Mouse (Mus musculus): ENCODE data around the gene Cops8.

The Cops8 gene

DNA sequence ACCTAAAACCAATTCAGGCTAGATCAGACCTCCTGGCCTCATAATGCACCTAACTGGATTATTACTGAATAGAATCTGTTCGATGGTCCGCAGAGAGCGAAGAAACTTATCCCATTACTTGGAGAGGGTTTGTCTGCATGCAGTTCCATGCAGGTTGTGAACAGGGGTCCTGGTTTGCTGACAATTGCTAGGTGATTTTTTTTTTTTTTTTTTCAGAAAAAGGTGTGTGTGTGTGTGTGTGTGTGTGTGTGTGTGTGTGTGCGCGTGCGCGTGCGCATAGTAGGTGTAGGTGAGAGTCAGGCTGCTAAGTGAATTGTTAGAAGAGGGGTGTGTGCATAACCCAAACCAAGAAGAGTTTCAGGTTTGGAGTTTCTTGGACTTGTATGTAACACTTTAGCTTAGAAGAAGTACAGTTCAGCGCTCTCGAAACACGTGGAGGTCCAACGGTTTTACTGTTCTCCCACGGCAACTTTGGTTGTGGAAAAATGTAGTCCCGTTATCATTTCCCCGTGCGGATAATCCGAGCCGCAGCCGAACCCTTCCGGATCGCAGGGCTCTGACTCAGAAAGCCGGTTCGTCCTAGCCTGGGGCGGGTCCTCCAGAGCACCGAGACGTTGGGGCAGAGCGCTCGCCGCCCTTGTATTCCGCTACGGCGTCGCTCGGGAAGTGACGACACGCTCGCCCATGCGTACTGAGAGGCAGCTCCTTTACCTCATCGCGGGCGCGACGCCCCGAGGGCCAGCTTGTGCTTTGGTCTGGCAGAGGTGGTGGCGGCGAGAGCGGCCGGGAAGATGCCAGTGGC lies at the start of gene Cops8:
TSS of gene Cops8 (plus strand) at position 223 of the 802 bp plus-strand sequence.
- DNase-seq (ENCODE audit: low spot score in 2 of 2): peak; percentile 94 to 98

DNA sequence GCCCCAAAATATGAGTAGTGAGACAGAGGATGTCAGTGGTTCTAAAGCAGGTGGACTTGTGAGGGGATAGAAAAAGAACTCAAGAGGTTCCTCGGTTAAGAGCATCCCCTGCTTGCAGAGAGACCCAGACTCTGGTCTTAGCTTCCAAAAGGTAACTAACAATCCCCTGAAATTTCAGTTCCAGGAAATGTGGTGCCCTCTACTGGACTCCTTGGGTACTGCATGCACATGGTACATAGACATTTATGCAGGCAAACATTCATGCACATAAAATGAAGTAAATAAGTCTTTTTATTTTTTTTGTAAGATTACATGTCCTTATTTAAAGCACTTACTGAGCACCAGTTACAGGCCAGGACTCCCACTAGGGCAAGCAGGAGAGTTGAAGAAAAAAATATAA lies 45.6 kb upstream of the Cops8 start:
- no peak for DNase-seq (ENCODE audit: low spot score in 2 of 2)

DNA sequence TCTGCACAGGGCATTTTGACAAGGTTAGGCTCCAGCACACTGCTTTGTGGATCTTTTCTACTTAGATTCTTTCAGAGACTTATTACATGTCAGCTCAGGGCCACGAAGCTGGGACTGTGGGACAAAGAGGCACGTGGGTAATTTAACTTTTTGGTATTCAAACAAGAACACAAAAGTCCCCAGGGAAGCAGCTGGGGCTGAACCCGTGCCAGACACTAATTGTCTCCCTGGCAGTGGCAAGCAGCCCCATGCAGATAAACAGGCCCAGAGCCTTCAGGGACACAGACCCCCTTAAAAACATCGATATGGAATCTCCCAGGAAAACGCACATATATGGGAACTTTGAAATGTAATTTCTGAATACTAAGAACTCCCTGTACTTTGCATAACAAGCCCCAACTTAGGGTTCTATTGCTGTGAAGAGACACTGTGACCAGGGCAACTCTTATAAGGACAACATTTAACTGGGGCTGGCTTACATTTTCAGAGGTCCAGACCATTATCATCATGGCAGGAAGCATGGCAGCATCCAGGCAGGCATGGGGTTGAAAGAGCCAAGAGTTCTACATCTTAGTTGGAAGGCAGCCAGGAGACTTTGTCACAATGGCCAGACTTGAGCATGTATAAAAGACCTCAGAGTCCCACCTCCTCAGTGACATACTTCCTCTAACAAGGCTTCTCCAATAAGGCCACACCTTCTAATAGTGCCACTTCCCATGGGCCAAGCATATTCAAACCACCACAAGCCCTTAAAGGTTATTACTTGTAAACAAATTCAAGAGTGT lies 41.6 kb upstream of the Cops8 start:
- no peak for DNase-seq (ENCODE audit: low spot score in 2 of 2)

DNA sequence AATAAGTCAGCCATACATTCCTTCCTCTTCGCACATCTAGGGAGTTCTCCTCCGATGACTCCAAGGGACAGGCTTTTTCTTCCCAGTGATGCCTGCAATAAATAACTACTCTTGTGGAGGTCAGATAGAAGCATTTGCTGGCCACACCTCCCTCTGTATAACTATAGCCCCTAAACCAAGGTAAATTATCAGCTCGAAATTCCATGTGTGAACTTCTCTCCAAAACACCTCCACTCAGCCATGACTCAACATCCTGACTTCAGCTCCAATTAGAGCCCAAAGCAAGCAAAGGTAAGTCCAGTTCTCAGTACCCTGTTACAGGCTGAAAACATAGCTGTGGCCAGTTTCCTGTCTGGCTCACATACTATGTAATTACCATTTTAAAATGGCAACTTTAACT lies 38.8 kb upstream of the Cops8 start:
- DNase-seq (ENCODE audit: low spot score in 2 of 2): no peak

DNA sequence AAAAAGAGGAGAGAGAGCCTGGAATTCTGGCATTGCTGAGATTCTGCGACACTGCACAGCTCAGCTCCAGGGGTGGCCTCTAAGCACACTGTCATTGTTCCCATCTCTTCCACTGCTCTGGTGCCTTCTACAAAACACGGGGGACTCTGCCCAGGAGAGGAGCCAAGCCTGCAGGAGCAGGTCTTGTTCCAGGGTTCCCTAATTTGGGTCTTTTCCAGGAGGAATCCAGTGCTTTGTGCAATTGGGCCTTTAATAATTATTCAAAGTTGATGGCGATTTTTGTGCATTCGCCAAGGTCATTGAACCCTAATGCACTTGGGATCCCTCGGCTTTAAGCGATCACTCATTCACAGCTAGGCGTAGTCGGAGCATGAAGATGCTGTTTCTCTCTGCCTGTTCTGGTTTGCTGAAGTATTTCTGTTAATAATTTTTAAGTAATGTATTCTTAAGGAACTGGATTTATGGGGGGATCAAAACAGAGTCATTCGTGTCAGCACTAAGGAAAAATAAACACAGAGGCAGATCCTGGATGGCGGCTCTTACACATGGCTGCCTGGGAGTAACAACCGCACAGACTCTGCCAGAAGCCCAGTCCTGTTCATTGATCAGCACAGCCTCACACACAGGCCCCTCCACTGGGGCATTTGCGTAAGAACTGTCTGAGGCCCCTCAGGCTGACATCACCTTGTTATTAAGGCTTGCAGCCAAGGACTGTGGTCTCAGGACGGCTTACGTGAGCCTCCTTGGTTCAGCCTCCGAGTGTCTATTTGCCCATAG lies 35.9 kb upstream of the Cops8 start:
- no peak for DNase-seq (ENCODE audit: low spot score in 2 of 2)

DNA sequence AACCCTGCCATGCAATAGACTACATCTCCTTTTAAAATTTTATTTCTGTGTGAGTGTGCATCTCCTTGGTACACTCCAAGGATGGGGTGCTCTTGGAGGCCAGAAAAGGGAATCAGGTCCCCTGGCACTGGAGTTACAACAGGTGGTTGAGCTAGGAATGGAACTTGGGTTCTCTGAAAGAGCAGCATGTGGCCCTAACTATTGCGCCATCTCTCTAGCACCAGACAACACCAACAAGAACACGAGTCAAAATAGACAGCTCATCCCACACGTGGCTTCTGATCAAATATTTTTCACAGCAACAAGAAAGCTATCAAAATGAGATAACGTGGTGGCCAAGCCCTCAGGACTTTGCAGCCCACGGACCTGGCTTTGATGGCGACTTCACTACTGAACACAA lies 28.9 kb upstream of the Cops8 start:
- DNase-seq (ENCODE audit: low spot score in 2 of 2): no peak

DNA sequence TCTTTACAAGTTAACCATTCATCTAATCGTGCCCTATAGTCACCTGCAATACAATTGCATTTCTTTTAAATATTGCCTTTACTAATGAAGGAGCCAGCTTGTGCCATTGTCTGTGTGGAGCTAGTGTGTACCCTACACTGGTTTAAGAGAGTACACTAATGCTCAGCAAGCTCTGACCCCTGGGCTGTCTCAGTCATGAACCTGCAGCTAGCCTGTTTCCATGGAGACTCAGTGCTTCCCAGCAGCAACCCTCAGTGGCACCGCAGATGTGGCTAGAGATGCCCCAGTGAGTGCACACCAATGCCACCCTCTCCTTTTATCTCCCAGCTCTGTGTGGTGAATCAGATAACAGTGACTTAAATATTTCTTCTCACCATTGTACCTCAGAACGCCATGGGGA lies 27.9 kb upstream of the Cops8 start:
- no peak for DNase-seq (ENCODE audit: low spot score in 2 of 2)

DNA sequence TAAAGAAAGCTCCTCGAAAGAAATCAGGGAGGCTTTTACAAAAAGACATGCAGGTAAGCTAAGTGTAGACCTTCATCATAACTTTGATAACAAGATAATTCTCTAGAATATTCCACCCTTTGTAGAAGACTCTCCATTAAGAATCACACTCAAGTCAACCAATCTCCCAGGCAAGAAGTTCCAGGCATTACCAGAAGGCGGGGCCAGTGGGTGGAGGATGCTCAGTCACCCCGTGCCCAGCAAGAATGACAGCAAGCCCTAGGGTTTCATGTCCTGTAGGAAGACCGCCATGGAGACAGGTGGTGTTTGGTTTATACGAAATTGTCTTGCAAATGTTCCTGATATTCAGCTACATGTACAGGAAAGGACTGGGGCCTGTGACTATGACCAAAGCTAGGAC lies 25.4 kb upstream of the Cops8 start:
- DNase-seq (ENCODE audit: low spot score in 2 of 2): no peak

DNA sequence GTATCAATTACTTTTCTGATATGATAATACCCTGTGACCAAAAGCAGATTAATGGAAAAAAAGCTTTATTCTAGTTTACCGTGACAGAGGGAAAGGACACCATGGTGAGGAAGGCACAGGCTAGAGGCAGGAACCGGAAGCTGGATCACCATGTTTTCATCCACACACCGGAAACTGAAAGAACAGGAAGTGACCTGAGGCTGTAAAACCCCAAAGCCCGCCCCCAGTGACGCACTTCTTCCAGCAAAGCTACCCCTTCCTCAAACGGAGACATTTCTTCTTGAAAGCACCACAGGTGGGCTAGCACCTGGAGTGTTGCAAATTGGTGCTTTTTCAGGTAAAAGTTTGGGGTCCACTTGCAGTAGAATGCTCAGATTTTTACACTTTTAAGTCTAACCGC lies 20.1 kb upstream of the Cops8 start:
- no peak for DNase-seq (ENCODE audit: low spot score in 2 of 2)

DNA sequence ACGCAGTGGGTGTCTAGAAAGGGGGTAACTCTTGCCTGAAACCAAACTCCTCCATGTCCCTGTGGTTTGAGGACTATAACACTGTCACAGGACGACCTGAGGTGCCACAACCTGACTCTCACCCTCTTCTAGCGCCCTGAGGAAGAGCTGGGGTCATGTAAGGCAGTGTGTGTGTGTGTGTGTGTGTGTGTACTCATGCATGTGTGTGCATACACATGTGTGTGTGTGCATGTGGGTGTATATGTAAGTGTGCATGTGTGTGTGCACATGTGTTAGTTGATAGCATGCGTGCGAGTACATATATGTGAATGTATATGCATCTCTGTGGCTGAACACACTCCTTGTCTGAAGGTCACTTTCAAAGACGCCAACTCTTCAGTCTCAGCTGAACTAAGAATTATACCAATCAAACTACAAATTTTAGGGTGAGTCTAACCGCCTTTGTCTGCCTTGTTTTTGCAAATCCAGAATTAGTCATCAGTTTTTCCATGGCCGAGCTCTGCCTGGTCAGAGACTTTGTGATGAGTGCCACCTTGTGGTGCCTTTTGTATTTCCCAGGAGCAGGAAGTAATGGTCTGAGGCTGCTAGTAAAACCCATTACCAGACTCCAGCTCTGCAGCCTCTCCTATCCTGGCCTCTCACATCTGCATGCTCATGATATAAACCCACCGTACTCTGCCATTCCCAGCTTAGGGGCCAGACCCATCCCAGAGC lies 14.6 kb upstream of the Cops8 start:
- peak; percentile 71 to 83 for DNase-seq (ENCODE audit: low spot score in 2 of 2)

DNA sequence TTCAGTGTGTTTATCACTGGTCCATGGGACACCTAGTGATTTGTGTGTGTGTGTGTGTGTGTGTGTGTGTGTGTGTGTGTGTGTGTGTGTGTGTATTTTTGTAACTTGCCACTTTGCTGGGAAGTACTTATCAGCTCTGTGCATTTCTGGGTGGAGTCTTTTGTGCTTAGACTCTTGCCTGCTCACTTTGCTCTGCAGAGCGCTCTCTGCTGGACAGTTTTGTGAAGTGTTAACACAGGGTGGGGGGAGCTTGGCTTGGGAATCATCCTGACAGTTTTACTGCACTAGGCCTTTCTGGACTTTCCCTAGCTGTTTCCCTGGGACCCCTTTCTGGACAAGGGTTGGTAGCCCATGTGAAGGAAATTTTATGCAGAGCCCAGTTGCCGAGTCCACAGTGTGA lies 12.0 kb upstream of the Cops8 start:
- DNase-seq (ENCODE audit: low spot score in 2 of 2): peak in 1 of 2 experiments; percentile 71

DNA sequence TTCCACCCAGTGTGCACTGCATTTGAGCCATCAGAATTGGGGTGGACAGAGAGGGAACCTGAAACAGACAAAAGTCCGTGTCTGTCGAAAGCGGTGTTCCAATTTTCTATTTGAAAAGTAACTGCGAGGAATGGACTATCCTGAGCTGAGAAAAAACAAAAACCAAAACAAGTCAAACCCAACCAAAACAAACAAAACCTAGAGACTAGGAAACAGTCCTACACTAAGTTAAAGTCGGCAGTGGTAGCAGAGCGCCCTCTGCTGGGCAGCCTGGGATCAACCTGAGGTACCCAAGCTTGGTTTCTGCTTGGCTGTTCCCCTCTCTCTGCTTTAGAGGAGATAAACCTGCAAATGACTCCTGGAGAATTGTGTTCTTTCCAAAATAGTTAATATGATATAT lies 10.0 kb upstream of the Cops8 start:
- DNase-seq (ENCODE audit: low spot score in 2 of 2): peak; percentile 45 to 83

DNA sequence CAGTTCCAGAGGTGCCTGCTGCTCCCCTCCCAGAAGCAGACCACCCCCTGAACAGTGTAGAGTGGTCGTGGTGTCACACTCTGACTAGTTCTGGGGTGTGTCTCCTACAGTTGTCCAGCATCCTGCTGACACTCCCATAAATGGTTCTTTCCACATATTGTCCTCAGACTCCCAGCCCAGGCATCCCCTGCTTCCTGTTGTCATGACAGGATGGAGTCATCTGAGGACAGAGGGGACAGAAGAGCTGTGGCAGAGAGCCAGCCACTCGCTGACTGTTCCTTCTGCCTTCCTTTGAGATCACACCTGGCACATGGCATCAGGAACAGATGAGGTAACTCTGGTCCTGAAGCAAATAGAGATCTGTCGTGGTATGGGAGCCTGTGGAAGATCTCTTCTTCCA lies 3.6 kb upstream of the Cops8 start:
- DNase-seq (ENCODE audit: low spot score in 2 of 2): no peak

DNA sequence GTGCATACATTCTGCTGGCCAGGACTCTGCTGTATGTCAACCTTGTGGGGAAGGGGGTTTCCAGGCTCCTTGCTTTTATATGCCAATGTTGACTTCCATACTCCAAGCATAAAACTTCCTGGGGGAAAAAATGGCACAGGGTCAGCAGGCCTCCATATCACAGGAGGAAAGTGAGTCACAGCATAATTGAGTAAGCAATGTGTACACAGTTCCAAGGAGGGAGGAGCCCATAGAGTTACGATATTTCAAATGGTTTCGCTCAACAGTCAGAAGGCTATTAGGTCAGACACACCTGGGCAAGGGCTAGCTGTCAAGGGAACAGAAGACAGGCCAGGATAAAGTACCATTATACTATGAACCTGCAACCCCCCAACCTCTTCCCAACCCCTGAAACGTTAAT lies 1.7 kb upstream of the Cops8 start:
- DNase-seq (ENCODE audit: low spot score in 2 of 2): no peak

DNA sequence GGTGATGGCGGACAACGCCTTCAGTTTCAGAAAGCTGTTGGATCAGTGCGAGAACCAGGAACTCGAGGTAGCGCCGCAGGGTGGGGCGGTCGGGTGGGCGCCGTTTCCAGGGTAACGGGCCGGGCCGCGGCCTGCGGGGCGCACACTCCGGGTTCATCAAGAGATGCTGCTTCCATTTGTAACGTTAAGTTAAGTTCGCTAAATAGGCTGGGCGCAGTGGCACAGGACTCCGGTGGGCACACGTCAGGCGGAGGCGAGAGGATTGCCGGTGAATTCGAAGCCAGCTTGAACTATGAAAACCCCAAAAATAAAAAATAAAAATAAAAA lies 743 bp downstream of the Cops8 start:
- no peak for DNase-seq (ENCODE audit: low spot score in 2 of 2)

DNA sequence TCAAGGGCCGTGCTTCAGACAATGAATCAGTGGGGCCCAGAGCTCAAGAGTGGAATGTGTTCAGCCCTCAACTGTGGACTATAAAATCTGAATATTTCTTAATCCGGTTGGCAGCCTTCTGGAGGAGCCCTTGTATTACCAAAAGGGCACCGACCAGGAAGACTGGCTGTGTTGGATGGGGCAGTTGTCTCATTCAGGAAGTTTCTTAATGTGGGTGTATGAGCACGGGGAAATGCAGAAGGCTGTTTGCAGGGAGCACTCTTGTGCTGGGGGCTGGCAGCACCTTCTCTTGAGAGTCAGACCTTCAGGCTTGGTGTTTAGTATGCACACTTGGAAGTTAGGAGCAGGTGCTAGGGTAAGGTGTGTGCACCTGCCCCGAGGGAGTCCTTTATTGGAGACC lies 6.6 kb downstream of the Cops8 start:
- DNase-seq (ENCODE audit: low spot score in 2 of 2): no peak

DNA sequence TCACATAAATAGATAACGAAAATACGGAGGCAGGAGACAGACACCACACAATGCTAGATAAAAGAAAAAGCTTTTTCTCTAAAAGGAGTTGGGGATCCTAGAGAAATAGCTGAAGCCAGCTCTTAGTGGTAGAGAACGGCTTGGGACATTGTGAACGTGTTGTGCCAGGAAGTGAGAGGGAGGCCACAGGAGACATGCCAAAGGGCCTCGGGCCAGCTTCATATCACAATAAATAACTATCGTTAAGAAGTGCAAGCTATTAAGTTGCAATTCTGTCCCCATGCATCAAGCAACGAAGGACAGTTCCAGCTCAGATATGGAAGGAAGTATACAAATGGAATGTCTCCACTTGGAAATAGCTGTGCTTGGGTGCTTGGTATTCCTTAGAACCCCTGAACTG lies 14.5 kb downstream of the Cops8 start:
- DNase-seq (ENCODE audit: low spot score in 2 of 2): peak in 1 of 2 experiments; percentile 26

DNA sequence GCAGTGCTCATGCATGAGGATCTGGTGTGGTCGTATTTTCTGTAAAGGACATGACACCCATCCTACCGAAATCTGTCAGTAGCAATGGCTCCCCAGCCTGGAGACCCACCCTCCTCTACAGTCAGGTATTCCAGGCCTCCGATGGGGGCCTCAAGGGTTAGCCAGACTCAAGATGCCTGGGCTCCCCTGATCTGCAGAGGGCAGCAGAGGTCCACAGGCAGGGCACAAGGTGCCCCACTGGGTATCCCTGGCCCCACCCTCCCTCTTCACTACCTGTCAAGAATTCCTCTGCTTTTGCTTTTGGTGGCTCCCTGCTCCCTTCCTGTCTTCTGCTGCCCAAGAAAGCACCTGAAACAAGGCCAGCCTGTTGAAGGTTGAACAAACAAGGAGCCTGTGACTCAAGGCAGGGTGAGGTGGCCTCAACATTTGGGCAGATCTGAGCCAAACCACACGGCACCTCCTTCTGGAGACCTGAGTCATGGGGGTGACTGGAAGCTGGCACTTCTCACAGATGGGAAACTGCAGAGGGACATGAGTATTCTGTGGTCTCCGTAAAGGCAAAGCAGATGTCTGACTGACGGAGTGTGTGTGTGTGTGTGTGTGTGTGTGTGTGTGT lies 30.7 kb downstream of the Cops8 start:
- DNase-seq (ENCODE audit: low spot score in 2 of 2): no peak

DNA sequence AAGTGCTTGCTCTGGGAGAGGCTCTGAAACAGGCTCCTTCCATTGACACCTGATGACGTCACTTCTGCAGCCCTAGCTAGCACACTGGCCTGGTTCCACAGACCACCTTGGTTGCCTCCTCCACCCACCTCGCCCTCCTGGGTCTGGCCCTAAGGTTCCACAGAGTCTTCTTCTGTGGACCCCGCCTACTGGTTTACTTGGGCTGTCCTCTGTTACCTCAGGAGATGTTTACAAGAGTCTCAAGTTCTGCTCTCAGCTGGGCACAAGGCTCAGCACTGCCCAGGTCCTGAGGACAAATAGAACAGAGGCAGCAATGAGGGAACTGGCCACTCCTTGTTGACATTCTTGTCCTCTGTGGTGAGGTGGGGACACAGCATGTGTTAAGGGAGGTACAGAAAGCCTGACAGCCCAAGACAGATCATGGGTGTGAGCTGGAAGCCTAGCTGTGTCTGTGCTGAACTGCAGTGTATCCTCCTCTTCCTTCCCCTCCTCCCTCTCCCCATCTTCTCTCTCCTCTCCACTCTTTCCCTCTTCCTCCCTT lies 31.5 kb downstream of the Cops8 start:
- no peak for DNase-seq (ENCODE audit: low spot score in 2 of 2)

DNA sequence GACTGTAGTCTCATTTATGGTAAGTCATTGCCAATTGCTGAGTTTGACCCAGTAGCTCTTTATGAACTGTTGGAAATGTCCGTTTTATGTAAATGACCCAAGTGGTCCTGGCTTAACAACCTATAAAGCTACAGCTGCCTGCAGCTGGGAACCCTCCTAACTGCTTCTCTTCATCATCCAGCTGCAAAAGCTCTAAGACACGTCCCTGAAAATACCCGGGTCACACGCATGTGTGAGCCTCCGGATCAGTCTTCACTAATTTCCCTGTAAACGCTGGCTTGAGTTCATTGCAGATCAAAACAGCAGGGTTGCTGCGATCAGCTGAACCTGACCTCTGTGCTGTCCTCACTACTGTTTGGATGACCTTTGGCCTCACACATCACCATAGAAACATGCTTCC lies 35.6 kb downstream of the Cops8 start:
- no peak for DNase-seq (ENCODE audit: low spot score in 2 of 2)

DNA sequence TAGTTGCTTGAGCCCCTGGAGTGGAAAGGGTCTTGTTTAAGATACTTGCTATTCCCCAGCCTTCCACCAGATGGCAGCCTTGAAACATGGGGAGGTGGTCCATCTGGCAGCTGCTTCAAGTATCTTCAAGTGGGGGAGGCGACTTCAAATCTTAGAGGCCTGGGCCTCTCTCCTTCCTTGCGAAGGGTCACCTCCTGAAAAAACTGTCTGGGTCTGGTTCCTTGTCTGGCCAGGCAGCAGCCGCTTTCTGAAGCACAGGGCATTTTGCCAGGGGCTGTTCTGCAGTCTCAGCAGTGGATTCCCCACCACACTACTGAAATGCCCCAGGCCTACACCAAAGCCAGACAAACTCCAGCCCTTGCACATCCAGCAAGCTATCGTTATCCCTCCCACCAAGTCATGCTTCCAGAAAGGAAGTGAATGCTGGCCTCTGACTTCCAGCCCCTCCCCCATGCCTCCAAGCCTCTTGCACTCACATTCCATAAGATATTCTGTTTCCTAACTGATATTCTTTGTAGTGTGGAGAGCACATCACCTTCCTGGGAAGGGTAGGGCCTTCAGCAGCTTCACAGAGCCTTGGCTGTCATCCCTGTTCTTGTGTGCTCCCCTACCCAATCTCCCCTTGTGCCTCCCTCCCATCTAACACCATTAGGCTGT lies 48.1 kb downstream of the Cops8 start:
- peak; percentile 82 to 84 for DNase-seq (ENCODE audit: low spot score in 2 of 2)
